Mouse (Mus musculus): ENCODE measurements around the gene Nbeal2.
A peak's percentile ranks its signal among the peaks of the same experiment; 100 is the strongest.

Gene Nbeal2

GRCm38 (mm10) chr9:110676492-110676911, 22.5 kb upstream of the Nbeal2 start:
- DNase-seq (ENCODE audit: low read depth, low spot score): no peak

GRCm38 (mm10) chr9:110673107-110673752, 19.3 kb upstream of the Nbeal2 start:
- no peak for DNase-seq (ENCODE audit: low read depth, low spot score)

GRCm38 (mm10) chr9:110672462-110673106, 18.6 kb upstream of the Nbeal2 start:
- peak; percentile 40 for DNase-seq (ENCODE audit: low read depth, low spot score)

GRCm38 (mm10) chr9:110669785-110670184, 15.8 kb upstream of the Nbeal2 start:
- DNase-seq (ENCODE audit: low read depth, low spot score): no peak

- DNase-seq (ENCODE audit: low read depth, low spot score): no peak
Observed at GRCm38 (mm10) chr9:110668601-110669293, 14.8 kb upstream of the Nbeal2 start.

GRCm38 (mm10) chr9:110667219-110667836, 13.4 kb upstream of the Nbeal2 start:
- no peak for DNase-seq (ENCODE audit: low read depth, low spot score)

GRCm38 (mm10) chr9:110666374-110666773, 12.4 kb upstream of the Nbeal2 start:
- DNase-seq (ENCODE audit: low read depth, low spot score): no peak

- DNase-seq (ENCODE audit: low read depth, low spot score): peak; percentile 34
Observed at GRCm38 (mm10) chr9:110665912-110666311, 12.0 kb upstream of the Nbeal2 start.

- no peak for DNase-seq (ENCODE audit: low read depth, low spot score)
Observed at GRCm38 (mm10) chr9:110662844-110663243, 8.9 kb upstream of the Nbeal2 start.

- DNase-seq (ENCODE audit: low read depth, low spot score): no peak
Observed at GRCm38 (mm10) chr9:110660856-110661612, 7.1 kb upstream of the Nbeal2 start.

- DNase-seq (ENCODE audit: low read depth, low spot score): no peak
Observed at GRCm38 (mm10) chr9:110660208-110660607, 6.2 kb upstream of the Nbeal2 start.

- no peak for DNase-seq (ENCODE audit: low read depth, low spot score)
Observed at GRCm38 (mm10) chr9:110659521-110659920, 5.6 kb upstream of the Nbeal2 start.

- no peak for DNase-seq (ENCODE audit: low read depth, low spot score)
Observed at GRCm38 (mm10) chr9:110657474-110658078, 3.6 kb upstream of the Nbeal2 start.

- DNase-seq (ENCODE audit: low read depth, low spot score): peak; percentile 98
Observed at GRCm38 (mm10) chr9:110656249-110657221, 2.6 kb upstream of the Nbeal2 start, which contains the start of gene Ccdc12. Gene Ccdc12 (plus strand): TSS chr9:110656503.

GRCm38 (mm10) chr9:110655651-110656007, 1.7 kb upstream of the Nbeal2 start:
- DNase-seq (ENCODE audit: low read depth, low spot score): no peak

GRCm38 (mm10) chr9:110654726-110655650, 1.0 kb upstream of the Nbeal2 start:
- DNase-seq (ENCODE audit: low read depth, low spot score): no peak

GRCm38 (mm10) chr9:110652963-110653654, 852 bp downstream of the Nbeal2 start:
- no peak for DNase-seq (ENCODE audit: low read depth, low spot score)

Data from mesoderm, embryonic 11.5 days (tissue).